Mouse (Mus musculus): ENCODE results near the gene Dusp7.

The Dusp7 gene

GRCm38 (mm10) chr9:106355217-106355974, 13.0 kb upstream of the Dusp7 start:
- in situ Hi-C loops (cut with MseI, MboI), result no loop called here

GRCm38 (mm10) chr9:106355975-106356286, 12.5 kb upstream of the Dusp7 start:
- in situ Hi-C loops (cut with MseI, MboI), result no loop called here

DNA sequence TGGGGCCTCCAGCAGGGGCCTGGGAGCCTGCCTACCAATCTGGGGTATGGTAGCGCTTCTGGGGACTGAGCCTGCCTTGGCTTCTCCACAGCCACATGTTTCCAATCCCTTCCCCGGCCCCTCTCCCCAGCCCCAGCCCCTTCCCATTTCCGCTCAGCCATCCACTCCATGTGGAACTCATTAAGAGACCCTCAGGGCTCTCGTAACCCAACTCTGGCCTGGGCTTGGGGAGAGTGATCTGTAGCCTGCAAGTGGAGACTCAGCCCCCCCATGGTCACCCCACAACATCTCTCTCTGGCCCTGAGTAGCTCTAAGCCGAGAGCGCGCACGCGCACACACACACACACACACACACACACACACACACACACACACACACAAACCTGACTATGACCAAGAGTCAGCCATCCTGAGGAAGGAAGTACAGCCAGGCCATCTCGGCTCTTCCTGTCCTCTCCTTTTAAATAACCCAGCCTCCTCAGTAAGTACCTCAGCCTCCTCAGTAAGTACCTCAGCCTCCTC, 12.0 kb upstream of the Dusp7 start:
- in situ Hi-C loops (cut with MseI, MboI), result no loop called here

GRCm38 (mm10) chr9:106357167-106357566, 11.3 kb upstream of the Dusp7 start:
- in situ Hi-C loops (cut with MseI, MboI), result no loop called here

DNA sequence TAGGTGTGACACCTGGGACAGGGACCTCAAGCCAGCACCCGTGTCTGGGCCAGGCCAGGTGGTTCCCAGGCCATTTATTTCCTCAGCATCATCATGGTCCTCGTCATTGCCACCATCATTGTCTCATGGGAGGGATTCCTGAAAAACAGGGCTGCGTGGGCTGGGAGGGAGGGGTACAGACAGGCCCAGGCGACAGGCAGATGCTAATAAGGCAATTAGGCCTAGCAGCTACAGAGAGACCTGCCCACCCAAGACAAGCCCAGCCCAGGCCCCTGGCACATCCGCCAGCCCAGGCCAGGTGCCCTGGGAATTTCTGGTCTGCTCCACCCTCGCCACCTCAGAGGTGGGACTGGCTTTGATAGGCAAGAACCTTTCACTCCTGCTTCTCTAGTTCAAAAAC, 9.1 kb upstream of the Dusp7 start:
- in situ Hi-C loops (cut with MseI, MboI), result no loop called here

DNA sequence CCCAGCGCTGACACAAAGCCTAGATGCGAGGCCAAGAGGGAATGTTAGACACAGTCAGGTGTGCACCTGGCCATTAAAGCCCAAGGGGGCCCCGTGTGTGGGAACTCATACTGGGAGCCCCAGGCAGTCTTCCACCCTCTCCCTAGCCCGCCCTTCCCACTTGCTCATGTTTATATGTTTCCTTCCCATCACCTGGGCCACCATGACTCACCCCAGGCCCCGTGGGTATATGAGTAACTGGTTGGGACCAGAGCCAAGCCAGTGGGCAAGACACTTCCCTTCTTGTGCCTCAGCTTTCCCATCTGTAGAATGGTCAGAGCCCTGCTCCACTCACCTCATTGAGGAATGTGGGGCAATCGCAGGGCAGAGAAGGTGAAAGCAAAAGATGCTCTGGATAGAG, 7.3 kb upstream of the Dusp7 start:
- in situ Hi-C loops (cut with MseI, MboI), result no loop called here

GRCm38 (mm10) chr9:106365333-106365732, 3.1 kb upstream of the Dusp7 start:
- in situ Hi-C loops (cut with MseI, MboI), result no loop called here

DNA sequence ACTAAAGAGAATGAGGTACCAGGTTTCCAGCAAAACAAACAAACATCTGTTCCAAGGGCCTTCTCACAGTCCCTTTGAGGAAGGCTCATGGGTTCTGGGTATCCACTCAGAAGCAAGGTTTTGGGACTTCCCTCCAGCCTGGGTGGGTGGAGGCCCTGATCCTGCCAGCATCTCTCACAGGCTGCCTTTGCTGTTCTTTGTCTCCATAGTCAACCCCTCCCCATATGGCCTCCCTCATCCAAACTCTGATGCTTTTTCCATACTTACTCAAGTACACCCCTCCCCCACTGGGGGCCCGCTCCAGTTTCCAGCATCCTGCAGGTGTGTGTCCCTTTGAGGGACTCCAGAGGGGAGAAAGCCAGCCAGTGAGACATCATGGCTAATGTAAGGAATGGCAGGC, 2.2 kb upstream of the Dusp7 start:
- in situ Hi-C loops (cut with MseI, MboI), result no loop called here

GRCm38 (mm10) chr9:106367001-106367400, 1.4 kb upstream of the Dusp7 start:
- in situ Hi-C loops (cut with MseI, MboI), result no loop called here

- in situ Hi-C loops (cut with MseI, MboI), result no loop called here
Observed at GRCm38 (mm10) chr9:106367592-106368111, 780 bp upstream of the Dusp7 start.

- in situ Hi-C loops (cut with MseI, MboI), result no loop called here
Observed at GRCm38 (mm10) chr9:106368831-106369501, 534 bp downstream of the Dusp7 start.

- in situ Hi-C loops (cut with MseI, MboI), result no loop called here
Observed at GRCm38 (mm10) chr9:106369801-106370485, 1.5 kb downstream of the Dusp7 start.

DNA sequence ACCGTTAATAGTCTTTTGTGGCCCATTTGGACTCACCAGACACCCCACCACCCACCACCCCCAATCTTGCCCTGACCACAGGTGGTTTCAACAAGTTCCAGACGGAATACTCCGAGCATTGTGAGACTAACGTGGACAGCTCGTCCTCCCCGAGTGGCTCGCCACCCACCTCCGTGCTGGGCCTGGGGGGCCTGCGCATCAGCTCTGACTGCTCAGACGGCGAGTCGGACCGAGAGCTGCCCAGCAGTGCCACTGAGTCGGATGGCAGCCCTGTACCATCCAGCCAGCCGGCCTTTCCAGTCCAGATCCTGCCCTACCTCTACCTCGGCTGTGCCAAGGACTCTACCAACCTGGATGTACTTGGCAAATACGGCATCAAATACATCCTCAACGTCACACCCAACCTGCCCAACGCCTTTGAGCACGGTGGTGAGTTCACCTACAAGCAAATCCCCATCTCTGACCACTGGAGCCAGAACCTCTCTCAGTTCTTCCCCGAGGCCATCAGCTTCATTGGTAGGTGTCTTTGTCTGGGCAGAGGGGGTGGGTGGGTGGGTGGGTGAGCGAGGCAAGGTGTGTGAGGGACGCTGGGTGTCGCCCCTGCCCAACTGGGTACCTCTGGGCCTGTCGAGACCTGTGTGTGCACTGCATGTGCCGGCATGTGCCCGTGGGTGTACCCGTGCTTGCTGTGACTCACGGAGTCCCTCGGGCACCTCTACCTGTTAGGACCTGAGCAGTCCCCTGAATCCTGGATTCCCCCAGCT, 2.4 kb downstream of the Dusp7 start:
- in situ Hi-C loops (cut with MseI, MboI), result no loop called here

DNA sequence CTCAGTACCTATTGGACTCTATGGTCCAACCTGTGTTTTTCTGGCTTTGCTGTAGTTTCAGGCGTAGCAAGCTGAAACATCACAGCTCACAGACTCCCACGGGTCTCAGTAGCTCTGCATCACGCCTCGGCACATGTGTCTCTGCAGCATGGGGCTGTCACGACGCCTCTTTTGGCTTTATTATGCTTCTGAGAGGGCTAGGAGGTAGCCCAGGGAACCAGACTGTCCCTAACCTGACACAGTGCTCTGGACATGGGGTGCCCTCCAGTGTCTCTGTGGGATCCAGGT, 2.9 kb downstream of the Dusp7 start:
- in situ Hi-C loops (cut with MseI, MboI), result no loop called here

DNA sequence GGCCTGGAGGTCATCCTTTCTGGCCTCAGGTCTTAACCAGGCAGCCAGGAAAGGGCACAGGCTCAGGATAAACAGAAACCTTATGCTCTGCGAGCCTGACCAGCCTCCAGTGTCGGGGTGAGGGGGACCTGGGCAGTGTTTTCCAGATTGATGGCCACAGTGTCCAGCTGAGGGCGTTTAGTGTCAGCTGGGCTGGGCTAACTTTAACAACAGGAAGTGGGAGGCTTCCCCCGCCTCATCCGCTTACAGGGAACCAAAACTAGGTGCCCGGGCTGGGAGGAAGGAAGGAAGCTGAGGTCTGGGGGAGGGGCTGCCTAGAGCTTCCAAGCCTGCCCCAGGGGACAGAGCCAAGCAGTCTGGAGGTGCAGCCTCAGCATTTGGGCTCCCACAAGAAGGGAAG, 3.3 kb downstream of the Dusp7 start:
- in situ Hi-C loops (cut with MseI, MboI), result no loop called here

DNA sequence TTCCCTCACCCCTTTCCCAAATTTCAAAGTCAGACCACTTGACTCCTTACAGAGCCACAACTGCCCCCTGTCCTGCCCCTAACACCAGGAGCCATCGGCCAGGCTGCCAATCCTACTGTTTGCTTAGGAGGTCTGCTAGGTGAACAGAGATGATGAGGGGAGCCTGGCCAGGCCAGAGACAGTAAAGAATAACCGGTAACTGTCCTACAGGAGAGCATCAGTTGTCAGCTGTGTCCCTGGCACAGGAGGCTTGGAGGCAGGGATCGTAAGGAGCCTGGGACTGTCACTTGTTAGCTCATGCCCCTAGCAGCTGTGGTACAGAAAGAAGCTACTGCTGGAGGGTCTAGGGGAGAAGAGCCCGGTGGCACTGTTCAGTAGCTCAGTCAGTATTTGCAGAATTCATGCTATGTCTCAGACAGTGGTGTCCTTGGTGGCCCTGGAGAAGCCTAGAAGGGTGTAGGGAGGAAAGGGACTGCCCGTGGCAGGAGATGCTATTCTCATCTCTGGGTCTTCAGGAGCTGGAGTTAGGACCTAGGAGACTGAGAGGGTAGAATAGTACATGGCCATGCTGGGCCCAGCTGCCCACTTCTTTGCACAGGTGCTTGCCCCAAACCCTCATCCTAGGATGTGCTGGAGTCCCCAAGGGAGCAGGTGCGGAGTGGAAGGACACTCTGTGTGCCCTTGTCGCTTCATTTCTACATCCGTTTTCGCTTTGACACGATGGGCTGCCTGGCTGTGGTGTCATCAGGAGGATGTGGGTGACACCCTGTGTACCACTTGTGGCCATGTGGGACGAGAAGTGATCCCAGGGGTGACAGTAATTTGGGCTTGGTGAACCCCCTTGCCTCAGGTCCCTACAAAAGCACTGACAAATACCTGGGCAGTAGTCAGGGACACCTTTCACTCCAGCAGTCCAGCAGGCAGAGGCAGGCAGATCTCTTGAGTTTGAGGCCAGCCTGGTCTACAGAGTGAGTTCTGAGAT, 4.3 kb downstream of the Dusp7 start:
- in situ Hi-C loops (cut with MseI, MboI), result no loop called here

DNA sequence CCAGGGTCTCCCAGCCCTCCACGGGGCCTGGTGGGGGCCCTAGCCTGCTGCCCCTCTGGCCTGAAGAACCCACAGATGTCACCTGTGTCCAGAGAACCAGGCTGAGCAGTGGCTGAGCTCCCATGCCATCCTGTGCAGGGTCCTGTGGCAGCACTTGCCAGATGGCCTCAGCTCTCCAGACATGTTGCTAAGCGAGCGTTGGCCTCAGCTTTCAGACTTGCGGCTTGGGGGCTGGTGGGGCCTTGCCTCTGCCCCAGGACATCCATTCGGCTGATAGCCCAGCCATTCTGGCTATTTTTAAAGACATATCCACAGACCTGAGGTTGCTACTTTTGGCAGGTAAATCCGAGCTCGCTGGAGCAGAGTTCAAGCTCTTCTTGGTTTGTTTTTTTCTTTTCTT, 5.5 kb downstream of the Dusp7 start:
- in situ Hi-C loops (cut with MseI, MboI), result no loop called here

- in situ Hi-C loops (cut with MseI, MboI), result no loop called here
Observed at GRCm38 (mm10) chr9:106377247-106377646, 8.8 kb downstream of the Dusp7 start.

DNA sequence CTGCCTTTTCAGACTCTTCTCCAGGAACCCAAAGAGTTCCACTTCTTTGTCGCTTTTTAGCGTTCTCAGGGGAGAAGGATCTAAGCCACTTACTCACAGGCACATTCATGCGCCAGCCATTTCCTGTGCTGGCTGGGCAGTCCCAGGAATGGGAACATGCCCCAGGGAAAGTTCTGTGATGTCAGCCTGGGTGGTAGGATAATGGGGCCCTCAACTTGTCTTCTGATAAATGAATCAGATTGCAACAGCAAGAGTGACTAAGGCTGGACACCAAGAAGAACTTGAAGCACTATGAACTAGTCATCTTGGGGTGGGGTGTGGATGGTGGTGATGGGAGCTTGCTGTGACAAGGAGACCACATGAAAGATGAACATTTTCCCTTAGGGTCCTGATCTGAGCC, 9.6 kb downstream of the Dusp7 start:
- in situ Hi-C loops (cut with MseI, MboI), result no loop called here

DNA sequence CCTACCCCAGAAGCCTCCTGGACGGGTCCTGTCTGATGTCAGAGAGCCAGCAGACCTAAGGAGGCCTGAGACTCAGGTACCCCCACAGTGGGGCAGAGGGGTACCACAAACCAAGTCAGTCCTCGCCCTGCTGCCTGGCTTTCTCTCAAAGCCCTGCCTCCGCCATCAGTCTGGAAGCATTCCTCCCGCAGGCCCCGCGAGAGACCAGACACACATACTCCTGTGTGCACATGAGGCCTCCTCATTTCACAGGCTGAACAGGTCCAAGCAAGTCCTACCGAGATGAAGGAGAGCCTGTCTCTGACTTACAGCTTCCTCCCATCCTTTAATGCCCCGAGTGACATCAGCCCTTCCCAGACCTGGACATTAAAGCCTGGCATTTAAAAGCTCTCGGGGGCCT, 10.3 kb downstream of the Dusp7 start:
- in situ Hi-C loops (cut with MseI, MboI), result no loop called here

All from mouse trophoblast stem cell (cell line).